Mouse (Mus musculus): ENCODE measurements around the gene Ssc5d. TPM values are rescaled to one million over a fixed set of nuclear protein-coding genes. Genes with fewer than 3 reads are reported as not detected.
"Not testable (repeated sequence)": the region's sequence is repeated elsewhere in the genome, so short reads cannot be mapped to it uniquely, and the experiment has no call there.

The Ssc5d gene
- 0.97 and 1.2 TPM in 2 replicates for polyA plus RNA-seq (2014; fragmentation: Nextera tagmentation; extraction: Ambion mirVana)

DNA sequence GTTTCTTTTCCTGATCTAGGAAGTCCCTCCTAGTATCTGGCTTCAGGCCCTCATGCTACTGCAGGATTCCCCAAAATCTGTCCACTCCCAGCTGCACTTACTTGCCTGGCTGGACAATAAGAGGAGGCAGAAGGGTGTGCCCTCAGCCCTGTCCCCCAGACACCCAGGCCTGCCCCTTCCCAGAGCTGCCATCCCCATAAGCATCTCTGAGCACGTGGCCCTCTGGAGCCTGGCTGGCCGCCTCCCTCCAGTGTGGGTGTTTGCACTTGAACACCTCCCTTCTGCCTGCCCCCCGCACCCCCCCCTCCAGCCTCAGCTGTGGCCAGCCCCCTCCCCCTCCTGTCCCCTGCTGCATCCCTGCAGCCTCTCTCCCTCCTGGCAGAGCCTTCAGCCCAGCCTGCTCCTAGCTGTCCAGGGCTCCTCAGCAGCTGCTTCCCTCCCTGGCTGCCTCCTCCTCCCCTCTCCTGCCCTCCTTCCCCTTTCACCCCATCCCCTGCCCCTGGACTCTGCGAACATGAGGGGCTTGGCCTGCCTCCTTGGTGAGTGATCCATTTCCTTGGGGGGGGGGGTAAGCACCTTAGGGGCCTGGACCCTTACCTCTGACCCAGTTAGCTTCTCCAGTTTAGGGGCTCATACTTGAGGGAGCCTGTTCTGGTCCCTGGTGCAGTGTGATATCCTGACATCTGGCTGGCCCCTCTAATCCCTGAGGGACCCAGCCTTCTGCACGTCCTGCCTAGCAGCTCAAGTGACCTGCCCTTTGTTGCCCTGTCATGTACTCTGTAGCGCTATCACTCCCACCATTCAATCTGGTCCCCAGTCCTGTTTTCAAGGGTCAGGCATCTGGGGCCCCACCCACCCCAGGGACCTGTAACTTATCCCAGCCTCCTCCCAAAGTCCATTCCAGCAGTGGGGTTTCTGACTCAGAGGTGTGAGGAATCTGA is at the start of gene Ssc5d:
Ssc5d (plus strand) TSS at position 345 of the 941 bp plus-strand sequence.
- Histone ChIP-seq H3K4me2 (ENCODE audit: low read depth, low read length) (no peak within 1 kb of the TSS; the same call in 1 of the 2 replicates), H3K9me3 (replicated peaks; ENCODE audit: control insufficient read depth, low read length) (no peaks in the 10 kb centered on the region), H3K27me3 (ENCODE audit: control insufficient read depth, insufficient read depth, low read length) (no peaks in the 10 kb centered on the region), H3K27ac (replicated peaks; ENCODE audit: low read depth, low read length) (peak within 1 kb of the TSS; percentile 87), H3K4me3 (ENCODE audit: low read depth, low read length) (no peak within 1 kb of the TSS; the same call in 1 of the 2 replicates), H3K9ac (replicated peaks; ENCODE audit: low read length) (peak within 1 kb of the TSS; percentile 15), H3K36me3 (replicated peaks; ENCODE audit: control insufficient read depth, insufficient read depth, low read depth, low read length) (no peaks in the 10 kb centered on the region; the same call in 1 of the 2 replicates), H3K4me1 (ENCODE audit: control insufficient read depth, insufficient read depth, low read length) (peaks cover 25% of the 10 kb centered on the region)
- ATAC-seq (replicated peaks; ENCODE audit: insufficient number of reproducible peaks, low FRiP score, low TSS enrichment, low read depth) = peak; percentile 42
- WGBS = 3% methylated on average over 6 of the region's 6 CpGs
- peak; percentile 38 for DNase-seq (ENCODE audit: low spot score)

- Histone ChIP-seq H3K9me3 (replicated peaks; ENCODE audit: control insufficient read depth, low read length) (no peaks in the 10 kb centered on the region), H3K27ac (replicated peaks; ENCODE audit: low read depth, low read length) (no peak within 1 kb of the TSS), H3K4me1 (ENCODE audit: control insufficient read depth, insufficient read depth, low read length) (no peaks in the 10 kb centered on the region), H3K27me3 (ENCODE audit: control insufficient read depth, insufficient read depth, low read length) (no peaks in the 10 kb centered on the region), H3K4me3 (ENCODE audit: low read depth, low read length) (peak within 1 kb of the TSS; percentile 43), H3K9ac (replicated peaks; ENCODE audit: low read length) (peak within 1 kb of the TSS; percentile 45; the same call in 1 of the 2 replicates), H3K36me3 (replicated peaks; ENCODE audit: control insufficient read depth, insufficient read depth, low read depth, low read length) (no peaks in the 10 kb centered on the region), H3K4me2 (ENCODE audit: low read depth, low read length) (peak within 1 kb of the TSS; percentile 69)
- DNase-seq (ENCODE audit: low spot score) = peak; percentile 96
- peak; percentile 99 for ATAC-seq (replicated peaks; ENCODE audit: insufficient number of reproducible peaks, low FRiP score, low TSS enrichment, low read depth)
- under 1% methylated on average over 22 of the region's 22 CpGs for WGBS
These were observed 48.8 kb upstream of the Ssc5d start, which contains the start of gene Isoc2a for GRCm38 (mm10) chr7:4876753-4877221. Gene Isoc2a, plus strand, starts transcription at chr7:4877153.

DNA sequence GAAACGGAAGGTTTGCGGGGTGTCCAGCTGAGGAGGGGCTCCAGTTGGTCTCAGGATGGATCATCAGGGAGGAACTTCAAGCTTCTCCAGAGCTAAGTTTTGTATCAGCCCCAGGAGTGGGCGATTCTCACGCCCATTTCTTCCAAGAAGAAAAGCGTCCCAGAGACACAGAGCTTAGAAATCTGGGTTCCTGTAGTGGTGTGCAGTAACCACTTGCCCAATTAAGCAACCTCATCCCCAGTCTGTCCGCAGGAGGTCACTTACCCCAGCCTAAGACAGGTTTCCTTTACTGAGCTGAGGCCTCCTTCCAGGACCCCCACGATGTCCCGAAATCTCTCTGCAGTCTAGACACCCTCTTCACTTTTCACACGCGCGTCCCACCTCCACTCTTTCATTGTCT is 48.4 kb upstream of the Ssc5d start:
- Histone ChIP-seq H3K4me2 (ENCODE audit: low read depth, low read length) (peak overlapping the region; percentile 69), H3K9me3 (replicated peaks; ENCODE audit: control insufficient read depth, low read length) (no peaks in the 10 kb centered on the region), H3K4me3 (ENCODE audit: low read depth, low read length) (peak overlapping the region; percentile 43), H3K4me1 (ENCODE audit: control insufficient read depth, insufficient read depth, low read length) (no peaks in the 10 kb centered on the region), H3K36me3 (replicated peaks; ENCODE audit: control insufficient read depth, insufficient read depth, low read depth, low read length) (no peaks in the 10 kb centered on the region), H3K27me3 (ENCODE audit: control insufficient read depth, insufficient read depth, low read length) (no peaks in the 10 kb centered on the region), H3K9ac (replicated peaks; ENCODE audit: low read length) (0 out of 2 replicates have a peak overlapping the region, but pooled peaks have one; percentile 45), H3K27ac (replicated peaks; ENCODE audit: low read depth, low read length) (no peak overlapping the region)
- ATAC-seq (replicated peaks; ENCODE audit: insufficient number of reproducible peaks, low FRiP score, low TSS enrichment, low read depth) = peak; percentile 22; the same call in 1 of the 2 replicates
- DNase-seq (ENCODE audit: low spot score) = no peak
- WGBS = 10% methylated on average over 11 of the region's 11 CpGs

GRCm38 (mm10) chr7:4878186-4878585 is 47.4 kb upstream of the Ssc5d start:
- H3K27ac ChIP-seq (replicated peaks; ENCODE audit: low read depth, low read length) = no peak overlapping the region
- DNase-seq (ENCODE audit: low spot score) (no peak), ATAC-seq (replicated peaks; ENCODE audit: insufficient number of reproducible peaks, low FRiP score, low TSS enrichment, low read depth) (no peak)
- H3K36me3 ChIP-seq (replicated peaks; ENCODE audit: control insufficient read depth, insufficient read depth, low read depth, low read length) = no peaks in the 10 kb centered on the region
- H3K4me3 ChIP-seq (ENCODE audit: low read depth, low read length) = no peak overlapping the region
- H3K4me1 ChIP-seq (ENCODE audit: control insufficient read depth, insufficient read depth, low read length) = no peaks in the 10 kb centered on the region
- no peaks in the 10 kb centered on the region for H3K27me3 ChIP-seq (ENCODE audit: control insufficient read depth, insufficient read depth, low read length)
- H3K9ac ChIP-seq (replicated peaks; ENCODE audit: low read length) = no peak overlapping the region
- no peaks in the 10 kb centered on the region for H3K9me3 ChIP-seq (replicated peaks; ENCODE audit: control insufficient read depth, low read length)
- no peak overlapping the region for H3K4me2 ChIP-seq (ENCODE audit: low read depth, low read length)

- ATAC-seq (replicated peaks; ENCODE audit: insufficient number of reproducible peaks, low FRiP score, low TSS enrichment, low read depth); H3K27ac ChIP-seq (replicated peaks; ENCODE audit: low read depth, low read length); H3K9ac ChIP-seq (replicated peaks; ENCODE audit: low read length); H3K4me3 ChIP-seq (ENCODE audit: low read depth, low read length); H3K9me3 ChIP-seq (replicated peaks; ENCODE audit: control insufficient read depth, low read length); H3K27me3 ChIP-seq (ENCODE audit: control insufficient read depth, insufficient read depth, low read length); H3K36me3 ChIP-seq (replicated peaks; ENCODE audit: control insufficient read depth, insufficient read depth, low read depth, low read length); H3K4me1 ChIP-seq (ENCODE audit: control insufficient read depth, insufficient read depth, low read length); H3K4me2 ChIP-seq (ENCODE audit: low read depth, low read length); DNase-seq (ENCODE audit: low spot score): not testable (repeated sequence)
- WGBS = 79% methylated on average over 1 of the region's 1 CpGs
These were observed 46.5 kb upstream of the Ssc5d start for GRCm38 (mm10) chr7:4879036-4879435.

DNA sequence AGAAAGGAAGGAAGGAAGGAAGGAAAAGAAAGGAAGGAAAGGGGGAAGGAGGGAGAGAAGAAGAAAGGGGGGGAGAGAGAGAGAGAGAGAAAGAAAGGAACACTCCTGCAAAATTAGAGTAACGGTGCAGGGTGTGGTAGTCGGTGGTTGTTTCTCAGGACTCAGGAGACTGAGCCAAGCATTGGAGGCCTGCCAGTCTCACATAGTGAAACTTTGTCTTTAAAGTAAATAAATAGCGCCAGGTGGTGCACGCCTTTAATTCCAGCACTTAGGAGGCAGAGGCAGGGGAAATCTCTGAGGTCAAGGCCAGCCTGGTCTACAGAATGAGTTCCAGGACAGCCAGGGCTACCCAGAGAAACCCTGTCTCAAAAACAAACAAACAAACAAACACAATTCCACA is 38.9 kb upstream of the Ssc5d start:
- ATAC-seq (replicated peaks; ENCODE audit: insufficient number of reproducible peaks, low FRiP score, low TSS enrichment, low read depth) (no peak), DNase-seq (ENCODE audit: low spot score) (no peak)
- H3K4me3 ChIP-seq (ENCODE audit: low read depth, low read length) = no peak overlapping the region
- H3K27me3 ChIP-seq (ENCODE audit: control insufficient read depth, insufficient read depth, low read length) = no peaks in the 10 kb centered on the region
- H3K27ac ChIP-seq (replicated peaks; ENCODE audit: low read depth, low read length) = no peak overlapping the region
- no peak overlapping the region for H3K4me2 ChIP-seq (ENCODE audit: low read depth, low read length)
- H3K36me3 ChIP-seq (replicated peaks; ENCODE audit: control insufficient read depth, insufficient read depth, low read depth, low read length) = no peaks in the 10 kb centered on the region
- 70% methylated on average over 4 of the region's 4 CpGs for WGBS
- H3K9ac ChIP-seq (replicated peaks; ENCODE audit: low read length) = no peak overlapping the region
- H3K4me1 ChIP-seq (ENCODE audit: control insufficient read depth, insufficient read depth, low read length) = no peaks in the 10 kb centered on the region
- no peaks in the 10 kb centered on the region for H3K9me3 ChIP-seq (replicated peaks; ENCODE audit: control insufficient read depth, low read length)

DNA sequence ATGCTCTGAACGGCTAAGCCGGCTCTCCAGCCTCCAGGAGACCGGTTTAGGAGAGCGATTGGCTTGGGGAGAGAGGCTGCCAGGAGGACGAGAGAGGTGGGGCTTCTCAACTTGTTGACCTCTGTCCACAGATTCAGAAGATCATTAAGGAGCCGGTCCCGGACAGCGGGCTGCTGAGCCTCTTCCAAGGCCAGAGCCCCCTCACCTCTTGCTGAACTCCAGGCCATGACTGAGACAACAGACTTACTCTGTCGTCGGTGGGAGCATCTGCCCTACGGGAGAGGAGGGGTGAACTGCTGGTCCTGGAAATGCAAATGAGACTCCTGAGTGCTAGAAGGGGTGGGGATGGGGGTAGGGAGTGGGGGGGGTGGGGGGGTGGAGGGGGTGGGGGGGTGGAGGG is 30.4 kb upstream of the Ssc5d start:
- no peaks in the 10 kb centered on the region; the same call in none of the 2 replicates for H3K27me3 ChIP-seq (ENCODE audit: control insufficient read depth, insufficient read depth, low read length)
- no peak overlapping the region for H3K4me3 ChIP-seq (ENCODE audit: low read depth, low read length)
- no peaks in the 10 kb centered on the region for H3K36me3 ChIP-seq (replicated peaks; ENCODE audit: control insufficient read depth, insufficient read depth, low read depth, low read length)
- WGBS = 68% methylated on average over 9 of the region's 11 CpGs
- no peaks in the 10 kb centered on the region for H3K4me1 ChIP-seq (ENCODE audit: control insufficient read depth, insufficient read depth, low read length)
- DNase-seq (ENCODE audit: low spot score) (no peak), ATAC-seq (replicated peaks; ENCODE audit: insufficient number of reproducible peaks, low FRiP score, low TSS enrichment, low read depth) (no peak)
- H3K4me2 ChIP-seq (ENCODE audit: low read depth, low read length) = no peak overlapping the region
- no peak overlapping the region for H3K27ac ChIP-seq (replicated peaks; ENCODE audit: low read depth, low read length)
- H3K9ac ChIP-seq (replicated peaks; ENCODE audit: low read length) = no peak overlapping the region
- H3K9me3 ChIP-seq (replicated peaks; ENCODE audit: control insufficient read depth, low read length) = no peaks in the 10 kb centered on the region
